Mouse (Mus musculus) kidney, adult 11 months (tissue): ENCODE measurements around the gene Ltb4r2.

Experiments used
- DNase-seq: peaks from one replicate; pipeline ENCODE4 v3.0.0; 2022

The Ltb4r2 gene

GRCm38 (mm10) chr14:55782361-55782960 lies 21.2 kb downstream of the Ltb4r2 start:
- no peak for DNase-seq

GRCm38 (mm10) chr14:55783171-55783957 lies 22.1 kb downstream of the Ltb4r2 start:
- DNase-seq, result no peak

GRCm38 (mm10) chr14:55783958-55784235 lies 22.7 kb downstream of the Ltb4r2 start, which contains the start of gene Adcy4:
TSS of gene Adcy4 (minus strand) at chr14:55784095.
- no peak for DNase-seq

- no peak for DNase-seq
Measured at GRCm38 (mm10) chr14:55785195-55785594, 24.0 kb downstream of the Ltb4r2 start.

GRCm38 (mm10) chr14:55787731-55788130 lies 26.5 kb downstream of the Ltb4r2 start:
- no peak for DNase-seq

- DNase-seq, result no peak
Measured at GRCm38 (mm10) chr14:55788256-55789050, 27.2 kb downstream of the Ltb4r2 start, which contains the start of gene Ripk3. TSS of gene Ripk3 (minus strand) at chr14:55788865.

GRCm38 (mm10) chr14:55793461-55793860 lies 32.2 kb downstream of the Ltb4r2 start:
- DNase-seq, result no peak

GRCm38 (mm10) chr14:55793946-55794345 lies 32.7 kb downstream of the Ltb4r2 start:
- no peak for DNase-seq

- no peak for DNase-seq
Measured at GRCm38 (mm10) chr14:55795380-55796163, 34.3 kb downstream of the Ltb4r2 start.
